Comparison of ENCODE assay signal across 8 mouse cellular contexts in genomic region chr11:107914634-107915226, GRCm38 (mm10). TPM values are rescaled to one million over a fixed set of nuclear protein-coding genes. Genes with fewer than 3 reads are reported as not detected.
DNase-seq lines count a peak whose midpoint lies in the region; ATAC-seq and TF ChIP-seq lines count a peak whose summit lies in the region.

Gene Cacng5 (minus strand): TSS chr11:107915055.

- no peak for TF ChIP-seq CTCF in kidney, adult 2 months (conservative IDR thresholded peaks at IDR 0.05; ENCODE audit: insufficient read depth, insufficient read length, low read depth, low read length)

- no peak for TF ChIP-seq POLR2A in kidney, adult 2 months (IDR thresholded peaks at IDR 0.05; ENCODE audit: low read depth, low read length)

- H3K9ac ChIP-seq in kidney, embryonic 14.5 days (ENCODE audit: low read depth, low read length): no peak within 1 kb of the TSS
- H3K9ac ChIP-seq in forebrain, embryonic 11.5 days (ENCODE audit: low read length): no peak within 1 kb of the TSS
- H3K9ac ChIP-seq in neural tube, embryonic 12.5 days: peak within 1 kb of the TSS; percentile 46

- 8% methylated on average over 35 of the region's 36 CpGs for WGBS in kidney, embryonic 14.5 days
- 7% methylated on average over 36 of the region's 36 CpGs for WGBS in kidney, adult 2 months
- WGBS in forebrain, embryonic 11.5 days: 5% methylated on average over 34 of the region's 36 CpGs
- WGBS in neural tube, embryonic 12.5 days: 5% methylated on average over 36 of the region's 36 CpGs

- no peaks in the 10 kb centered on the region for H3K4me1 ChIP-seq in kidney, embryonic 14.5 days (ENCODE audit: control insufficient read depth, insufficient read depth, low read length)
- no peaks in the 10 kb centered on the region for H3K4me1 ChIP-seq in kidney, adult 2 months (ENCODE audit: control insufficient read depth, insufficient read depth, low read length)
- H3K4me1 ChIP-seq in forebrain, embryonic 11.5 days (replicated peaks; ENCODE audit: control insufficient read depth, insufficient read depth, low read length): no peaks in the 10 kb centered on the region
- H3K4me1 ChIP-seq in neural tube, embryonic 12.5 days: peaks cover 15% of the 10 kb centered on the region

- no peaks in the 10 kb centered on the region for H3K36me3 ChIP-seq in kidney, embryonic 14.5 days (ENCODE audit: control insufficient read depth, insufficient read depth, low read length)
- no peaks in the 10 kb centered on the region for H3K36me3 ChIP-seq in kidney, adult 2 months (ENCODE audit: control insufficient read depth, insufficient read depth, low read length)
- no peaks in the 10 kb centered on the region for H3K36me3 ChIP-seq in forebrain, embryonic 11.5 days (ENCODE audit: control insufficient read depth, insufficient read depth, low read length)
- no peaks in the 10 kb centered on the region for H3K36me3 ChIP-seq in neural tube, embryonic 12.5 days

- 0 out of 2 replicates have a peak, but pooled peaks cover 2% of the 10 kb centered on the region for H3K9me3 ChIP-seq in kidney, embryonic 14.5 days (ENCODE audit: control insufficient read depth, low read length)
- no peaks in the 10 kb centered on the region for H3K9me3 ChIP-seq in forebrain, embryonic 11.5 days (ENCODE audit: control insufficient read depth, low read length)
- no peaks in the 10 kb centered on the region for H3K9me3 ChIP-seq in neural tube, embryonic 12.5 days

- no peak for DNase-seq in kidney, adult 2 months
- DNase-seq in brain, adult 2 months (ENCODE audit: low read depth, low spot score): peak; percentile 59
- DNase-seq in forebrain, embryonic 11.5 days (ENCODE audit: low spot score): peak; percentile 86
- DNase-seq in left cerebral cortex, postnatal 14 days (ENCODE audit: low spot score in 2 of 2): peak in 1 of 2 experiments; percentile 45
- DNase-seq in spleen, adult 18-20 months: no peak
- no peak for DNase-seq in urinary bladder, postnatal 14 days (ENCODE audit: low spot score)

- H3K27me3 ChIP-seq in kidney, embryonic 14.5 days (ENCODE audit: control insufficient read depth, insufficient read depth, low read length): peaks cover 26% of the 10 kb centered on the region
- H3K27me3 ChIP-seq in kidney, adult 2 months (replicated peaks; ENCODE audit: control insufficient read depth, insufficient read depth, low read length): no peaks in the 10 kb centered on the region
- peaks cover 13% of the 10 kb centered on the region for H3K27me3 ChIP-seq in forebrain, embryonic 11.5 days (ENCODE audit: control insufficient read depth, insufficient read depth, low read length)
- H3K27me3 ChIP-seq in neural tube, embryonic 12.5 days (replicated peaks): peaks cover 26% of the 10 kb centered on the region

- H3K4me2 ChIP-seq in kidney, embryonic 14.5 days (replicated peaks; ENCODE audit: low read depth, low read length): peak within 1 kb of the TSS; percentile 58
- H3K4me2 ChIP-seq in forebrain, embryonic 11.5 days (ENCODE audit: low read depth, low read length, severe bottlenecking): peak within 1 kb of the TSS; percentile 58
- H3K4me2 ChIP-seq in neural tube, embryonic 12.5 days (replicated peaks): peak within 1 kb of the TSS; percentile 63

- no peak within 1 kb of the TSS for H3K27ac ChIP-seq in kidney, embryonic 14.5 days (ENCODE audit: low read depth, low read length)
- H3K27ac ChIP-seq in kidney, adult 2 months (ENCODE audit: insufficient read depth, low read depth, low read length): no peak within 1 kb of the TSS
- H3K27ac ChIP-seq in forebrain, embryonic 11.5 days (ENCODE audit: low read depth, low read length): no peak within 1 kb of the TSS
- no peak within 1 kb of the TSS for H3K27ac ChIP-seq in neural tube, embryonic 12.5 days

- intact Hi-C loops in left cerebral cortex, postnatal 14 days (cut with DNase I): no loop called here

- H3K4me3 ChIP-seq in kidney, embryonic 14.5 days (ENCODE audit: low read length): peak within 1 kb of the TSS; percentile 28
- no peak within 1 kb of the TSS for H3K4me3 ChIP-seq in kidney, adult 2 months (ENCODE audit: insufficient read depth, low read depth, low read length)
- peak within 1 kb of the TSS; percentile 37 for H3K4me3 ChIP-seq in forebrain, embryonic 11.5 days (ENCODE audit: low read depth, low read length)
- H3K4me3 ChIP-seq in neural tube, embryonic 12.5 days: peak within 1 kb of the TSS; percentile 40

- peak; percentile 86 for ATAC-seq in kidney, embryonic 14.5 days (ENCODE audit: low FRiP score, low TSS enrichment)
- peak; percentile 86 for ATAC-seq in forebrain, embryonic 11.5 days (replicated peaks; ENCODE audit: low FRiP score)
- ATAC-seq in neural tube, embryonic 12.5 days (ENCODE audit: low FRiP score, low read depth): peak; percentile 83

RNA-seq across cellular contexts. Expression of gene Cacng5, which starts in this region (rescaled TPM):
- not detected in 2 replicates for polyA plus RNA-seq in kidney, embryonic 14.5 days (2014; fragmentation: Nextera tagmentation; extraction: Ambion mirVana)
- polyA plus RNA-seq in kidney, adult 2 months (2012; rRNA removed): 0.05 and 0.07 TPM in 2 replicates
- polyA plus RNA-seq in forebrain, embryonic 11.5 days (2014; fragmentation: Nextera tagmentation; extraction: Ambion mirVana): 0.69 and 1.1 TPM in 2 replicates
- total RNA-seq in left cerebral cortex, postnatal 14 days (2021): 10 to 100 TPM; 15.7 to 17.5 TPM
- 4.8 and 5.0 TPM in 2 replicates for polyA plus RNA-seq in neural tube, embryonic 12.5 days (2016; fragmentation: Nextera tagmentation; extraction: Ambion mirVana)

Comparison
In these comparisons a context has a peak if more than half of its experiments do, and no peak if none do; other contexts are left out.
1. Peak in ATAC-seq, H3K4me3 ChIP-seq and H3K4me2 ChIP-seq in kidney, embryonic 14.5 days; RNA of the gene not detected or under 1 TPM.
2. DNase-seq: peak in brain, adult 2 months (single experiment) and forebrain, embryonic 11.5 days (single experiment); none in kidney, adult 2 months (single experiment), spleen, adult 18-20 months (0 of 2) and urinary bladder, postnatal 14 days (single experiment).
3. Peak in every context shown above with its lines, with median percentiles within 50 percentile points of each other: ATAC-seq and H3K4me2 ChIP-seq.